Mouse (Mus musculus) liver, adult 2 months (tissue): ENCODE data around the gene Rdh19. TPM values are rescaled to one million over a fixed set of nuclear protein-coding genes. Genes with fewer than 3 reads are reported as not detected.

Experiments used
- DNase-seq: peaks from one replicate; pipeline ENCODE4 v3.0.0-alpha.2; 2011; ENCODE audit warnings: low read depth, low spot score; ENCODE audit errors: extremely low read depth
- H3K27ac ChIP-seq: fragments of 200-500 bp; replicated peaks from 2 replicates; pipeline ENCODE4 v1.5.1; 2012; ENCODE audit warnings: low read depth, mild to moderate bottlenecking, control low read depth, inconsistent platforms, low read length; ENCODE audit not compliant: insufficient read depth
- H3K27me3 ChIP-seq: fragments of 200-500 bp; 2 replicates; pipeline ENCODE4 v1.6.1; 2012; ENCODE audit warnings: mild to moderate bottlenecking, moderate library complexity, low read length, inconsistent platforms; ENCODE audit not compliant: control insufficient read depth, insufficient read depth
- H3K36me3 ChIP-seq: fragments of 200-500 bp; 2 replicates; pipeline ENCODE4 v1.6.1; 2012; ENCODE audit warnings: low read length, inconsistent platforms; ENCODE audit not compliant: control insufficient read depth, insufficient read depth
- H3K4me1 ChIP-seq: fragments of 200-500 bp; 2 replicates; pipeline ENCODE4 v1.6.1; 2011; ENCODE audit warnings: low read length; ENCODE audit not compliant: control insufficient read depth, insufficient read depth
- H3K4me3 ChIP-seq: fragments of 200-500 bp; 2 replicates; pipeline ENCODE4 v1.5.1; 2011; ENCODE audit warnings: low read depth, mild to moderate bottlenecking, control low read depth, low read length, moderate library complexity; ENCODE audit not compliant: insufficient read depth
- H3K79me2 ChIP-seq: fragments of 200-500 bp; 2 replicates; pipeline ENCODE4 v1.6.1; 2012; ENCODE audit warnings: inconsistent platforms, mild to moderate bottlenecking, low read length, moderate library complexity; ENCODE audit not compliant: control insufficient read depth, insufficient read depth
- H3K9ac ChIP-seq: fragments of 200-500 bp; 2 replicates; pipeline ENCODE4 v1.6.1; 2012; ENCODE audit warnings: low read depth, mild to moderate bottlenecking, control low read depth, inconsistent platforms, low read length
- CTCF ChIP-seq: fragments of 200-500 bp; IDR thresholded peaks from 2 replicates; pipeline ENCODE4 v1.5.1; 2011; ENCODE audit warnings: low read depth, low read length, control low read depth
- POLR2A ChIP-seq: fragments of 200-500 bp; IDR thresholded peaks from 2 replicates; pipeline ENCODE4 v1.6.1; 2011; ENCODE audit warnings: low read length, control low read depth; ENCODE audit not compliant: insufficient read depth; ENCODE audit errors: extremely low read depth
- WGBS: fragments of 180-500 bp; shearing (Covaris S2); methylation state at CpG from one replicate; pipeline ENCODE4 v1.1.7; 2018; 5-methylcytosine and 5-hydroxymethylcytosine counted together
- polyA plus RNA-seq: library from polyadenylated mRNA; depleted of rRNA; stranded (reverse); fragments of >200 nt; gene quantifications from 2 replicates; pipeline ENCODE4 v1.2.3, GENCODE M21; 2012
- total RNA-seq: library from RNA; depleted of rRNA; stranded (reverse); fragments of >200 nt; gene quantifications from 2 replicates; pipeline ENCODE4 v1.2.3, GENCODE M21; 2014

Rdh19 gene
- total and polyA plus RNA-seq, 2 experiments, result 0.05 TPM; not detected in 1

DNA sequence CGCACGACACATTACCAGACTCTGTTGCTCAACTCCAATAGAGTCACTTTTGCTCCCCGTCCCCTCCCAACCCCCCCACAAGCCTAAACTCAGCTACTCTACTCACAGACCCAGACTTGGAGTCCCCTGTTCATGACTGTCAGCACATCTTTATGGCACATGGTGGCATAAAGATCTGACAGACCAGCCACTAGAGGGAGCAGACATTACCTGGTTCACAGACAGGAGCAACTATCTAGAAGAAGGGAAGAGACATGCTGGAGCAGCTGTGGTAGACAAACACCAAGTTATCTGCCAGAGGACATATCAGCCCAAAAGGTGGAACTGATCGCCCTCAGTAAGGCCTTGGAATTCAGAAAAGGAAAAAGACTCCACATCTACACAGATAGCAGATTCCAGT lies 22.8 kb downstream of the Rdh19 start:
- TF ChIP-seq POLR2A, result no peak
- TF ChIP-seq CTCF, result 0 out of 2 replicates have a peak, but pooled peaks have one; percentile 7
- Histone ChIP-seq H3K79me2 (peaks cover 8% of the 10 kb centered on the region; the same call in 1 of the 2 replicates), H3K27me3 (no peaks in the 10 kb centered on the region), H3K9ac (no peak overlapping the region), H3K27ac (peak overlapping the region; percentile 8; the same call in 1 of the 2 replicates), H3K36me3 (no peaks in the 10 kb centered on the region), H3K4me1 (peaks cover 13% of the 10 kb centered on the region), H3K4me3 (no peak overlapping the region)
- WGBS, result 26% methylated on average over 4 of the region's 4 CpGs
- DNase-seq, result peak; percentile 77

DNA sequence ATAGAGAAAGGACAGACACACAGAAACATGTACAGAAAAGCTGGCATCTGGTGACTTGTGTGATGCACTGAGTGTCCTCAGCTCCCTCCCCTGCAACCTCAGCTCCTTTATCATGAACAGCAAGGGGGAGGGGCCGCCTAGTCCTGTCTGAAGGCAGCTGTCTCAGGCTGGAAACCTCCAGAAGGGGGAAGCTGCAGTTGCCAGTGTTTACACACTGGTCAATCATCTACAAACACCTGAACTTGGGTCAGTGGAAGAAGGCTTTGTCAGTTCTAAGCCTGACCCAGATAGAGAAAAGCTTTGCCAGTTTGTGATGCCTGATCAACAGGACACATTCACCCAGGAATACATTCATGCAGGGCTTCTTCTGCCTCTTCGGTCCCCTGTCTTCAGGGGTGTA lies 28.0 kb downstream of the Rdh19 start:
- DNase-seq, result peak; percentile 97
- no peak overlapping the region for H3K4me3 ChIP-seq
- TF ChIP-seq POLR2A (no peak), CTCF (no peak)
- WGBS, result 20% methylated on average over 2 of the region's 2 CpGs
- H3K36me3 ChIP-seq, result no peaks in the 10 kb centered on the region
- H3K79me2 ChIP-seq, result no peaks in the 10 kb centered on the region; the same call in 1 of the 2 replicates
- H3K27me3 ChIP-seq, result no peaks in the 10 kb centered on the region
- H3K4me1 ChIP-seq, result peaks cover 38% of the 10 kb centered on the region
- peak overlapping the region; percentile 95 for H3K27ac ChIP-seq
- H3K9ac ChIP-seq, result no peak overlapping the region

- no peak for TF ChIP-seq CTCF
- TF ChIP-seq POLR2A, result no peak
- Histone ChIP-seq H3K36me3 (peaks cover 2% of the 10 kb centered on the region; the same call in 1 of the 2 replicates), H3K9ac (peak overlapping the region; percentile 57), H3K79me2 (no peaks in the 10 kb centered on the region), H3K27me3 (no peaks in the 10 kb centered on the region), H3K27ac (peak overlapping the region; percentile 95), H3K4me3 (no peak overlapping the region), H3K4me1 (peaks cover 38% of the 10 kb centered on the region)
- WGBS, result 20% methylated on average over 3 of the region's 3 CpGs
- DNase-seq, result no peak
Observed at GRCm38 (mm10) chr10:127878262-127879057, 28.7 kb downstream of the Rdh19 start.

DNA sequence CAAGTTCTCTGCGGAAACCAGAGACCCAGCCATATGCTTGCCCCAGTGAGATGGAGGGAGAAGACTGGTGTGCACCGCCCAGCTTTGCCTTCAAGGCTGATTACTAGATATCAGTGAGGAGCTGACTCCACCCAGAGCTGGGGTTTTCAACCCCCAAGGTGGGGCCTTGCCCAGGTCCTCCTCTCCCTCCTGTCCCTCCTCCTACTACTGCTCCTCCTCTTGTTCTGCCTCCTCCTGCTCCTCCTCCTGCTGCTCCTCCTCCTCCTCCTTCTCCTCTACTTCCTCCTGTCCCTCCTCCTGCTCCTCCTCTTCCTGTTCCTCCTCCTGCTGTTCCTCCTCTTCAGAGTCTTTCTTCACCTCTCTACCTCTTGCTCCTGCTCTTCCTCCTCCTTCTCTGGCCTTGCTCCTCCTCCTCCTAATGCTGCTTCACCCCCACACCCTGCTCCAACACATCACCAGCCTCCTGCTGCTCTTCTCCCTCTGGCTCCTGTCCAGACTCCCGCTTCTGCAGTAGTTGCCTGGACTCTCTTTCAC lies 29.5 kb downstream of the Rdh19 start:
- Histone ChIP-seq H3K27me3 (no peaks in the 10 kb centered on the region), H3K9ac (peak overlapping the region; percentile 80), H3K4me1 (peaks cover 45% of the 10 kb centered on the region), H3K4me3 (peak overlapping the region; percentile 36), H3K27ac (peak overlapping the region; percentile 95), H3K79me2 (no peaks in the 10 kb centered on the region), H3K36me3 (peaks cover 9% of the 10 kb centered on the region)
- peak; percentile 98 for DNase-seq
- no peak for TF ChIP-seq CTCF
- peak; percentile 71; the same call in 1 of the 2 replicates for TF ChIP-seq POLR2A
- 24% methylated on average over 3 of the region's 3 CpGs for WGBS

DNA sequence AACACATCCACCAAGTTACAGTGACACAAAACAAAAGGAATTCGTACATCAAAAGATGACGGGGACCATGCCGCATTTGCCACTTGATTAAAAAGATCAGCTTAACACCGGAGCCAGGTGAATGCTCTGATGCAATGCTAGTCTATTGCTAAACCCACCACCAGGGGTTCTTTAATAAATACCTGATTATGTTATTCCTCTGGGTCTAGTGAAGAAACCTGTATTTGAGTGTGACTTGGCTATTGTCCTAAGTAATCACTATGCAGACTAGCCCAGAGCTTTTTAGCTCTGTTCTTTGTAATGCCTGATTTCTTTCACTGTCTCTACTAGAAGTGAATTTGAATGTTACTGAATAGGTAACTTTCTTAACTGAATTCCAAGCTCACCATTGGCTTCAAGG lies 31.3 kb downstream of the Rdh19 start:
- H3K27me3 ChIP-seq, result no peaks in the 10 kb centered on the region

DNA sequence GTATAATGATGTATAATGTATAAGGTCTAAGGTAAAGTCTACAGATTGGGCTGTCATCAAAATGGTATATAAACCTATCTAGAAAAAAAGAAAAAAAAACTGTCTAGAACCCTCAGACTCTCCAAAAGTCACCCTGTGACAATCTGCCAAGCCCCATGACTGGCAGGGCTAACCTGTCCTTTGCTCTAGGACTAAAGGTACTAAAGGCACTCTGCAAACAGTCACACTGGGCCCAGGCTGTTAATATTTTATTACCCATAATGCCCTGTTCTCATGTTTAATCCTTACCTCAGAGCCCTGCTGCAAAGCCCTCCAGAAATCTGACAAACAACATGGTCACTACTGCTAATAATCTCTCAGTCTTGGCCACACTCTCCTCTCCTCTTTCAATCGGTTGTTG lies 36.8 kb downstream of the Rdh19 start:
- Histone ChIP-seq H3K4me1 (peaks cover 33% of the 10 kb centered on the region), H3K4me3 (peak overlapping the region; percentile 77; the same call in 1 of the 2 replicates), H3K36me3 (peaks cover 24% of the 10 kb centered on the region), H3K27ac (peak overlapping the region; percentile 99), H3K79me2 (peaks cover 10% of the 10 kb centered on the region; the same call in 1 of the 2 replicates), H3K27me3 (no peaks in the 10 kb centered on the region), H3K9ac (peak overlapping the region; percentile 86)
- peak; percentile 95 for DNase-seq
- TF ChIP-seq POLR2A (0 out of 2 replicates have a peak, but pooled peaks have one; percentile 27), CTCF (no peak)
- 26% methylated on average over 1 of the region's 1 CpGs for WGBS

More for the DNA sequence above, 31.3 kb downstream of the Rdh19 start:
- no peak overlapping the region for H3K4me3 ChIP-seq
- H3K27ac ChIP-seq, result peak overlapping the region; percentile 93
- TF ChIP-seq CTCF, result no peak
- TF ChIP-seq POLR2A, result no peak
- H3K9ac ChIP-seq, result peak overlapping the region; percentile 42
- H3K4me1 ChIP-seq, result peaks cover 58% of the 10 kb centered on the region
- peak; percentile 91 for DNase-seq
- peaks cover 24% of the 10 kb centered on the region for H3K36me3 ChIP-seq
- H3K79me2 ChIP-seq, result peaks cover 5% of the 10 kb centered on the region; the same call in 1 of the 2 replicates
- 21% methylated on average over 4 of the region's 4 CpGs for WGBS
